Mouse (Mus musculus) left cerebral cortex, postnatal 36 days (tissue): ENCODE data around the gene Mcm5. TPM values are rescaled to one million over a fixed set of nuclear protein-coding genes. Genes with fewer than 3 reads are reported as not detected.

ENCODE experiments used
- DNase-seq, 2 experiments: peaks; one replicate each; pipeline ENCODE4 v3.0.0; 2021 to 2022; ENCODE audit warnings: low spot score in 2 of 2, mixed read lengths in 1 of 2
- intact Hi-C: fragments of 180-260 bp; cut with DNase I; formaldehyde crosslinking; loops from one replicate; pipeline ENCODE4 v1.15.1; 2025
- total RNA-seq, 2 experiments: library from RNA; stranded (reverse); gene quantifications; 2 replicates each; pipeline ENCODE4 v1.2.3; 2021

Gene Mcm5
- total RNA-seq, 2 experiments from 2014 or later, result 7.4 to 7.6 TPM

DNA sequence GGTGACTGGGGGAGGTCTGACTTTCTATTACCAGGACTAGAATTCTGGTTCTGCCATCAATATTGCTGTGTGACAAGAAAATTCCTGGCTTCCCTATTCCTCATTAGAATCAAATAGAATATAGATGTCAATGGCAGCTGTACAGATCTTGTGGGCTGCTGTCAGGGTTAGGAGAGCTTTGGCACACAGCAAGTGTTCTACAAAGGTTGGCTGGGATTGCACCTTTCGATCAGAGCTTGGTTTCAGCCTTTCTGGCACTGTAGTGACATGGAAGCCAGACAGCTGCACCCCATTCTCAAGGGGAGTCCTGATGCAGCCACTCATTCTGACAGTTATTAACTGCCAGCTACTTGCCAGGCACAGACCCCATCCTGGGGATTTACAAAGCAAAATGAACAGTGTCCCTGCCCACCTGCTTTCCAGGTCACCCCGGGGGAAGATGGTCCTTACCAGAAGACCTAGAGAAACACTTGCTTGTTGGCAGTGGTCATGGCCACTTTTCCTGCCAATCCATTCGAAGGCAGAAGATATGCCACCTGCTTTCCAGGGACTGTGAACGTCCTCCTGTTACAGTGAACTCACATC lies 18.5 kb upstream of the Mcm5 start:
- DNase-seq, result no peak
- intact Hi-C loops, result no loop called here

DNA sequence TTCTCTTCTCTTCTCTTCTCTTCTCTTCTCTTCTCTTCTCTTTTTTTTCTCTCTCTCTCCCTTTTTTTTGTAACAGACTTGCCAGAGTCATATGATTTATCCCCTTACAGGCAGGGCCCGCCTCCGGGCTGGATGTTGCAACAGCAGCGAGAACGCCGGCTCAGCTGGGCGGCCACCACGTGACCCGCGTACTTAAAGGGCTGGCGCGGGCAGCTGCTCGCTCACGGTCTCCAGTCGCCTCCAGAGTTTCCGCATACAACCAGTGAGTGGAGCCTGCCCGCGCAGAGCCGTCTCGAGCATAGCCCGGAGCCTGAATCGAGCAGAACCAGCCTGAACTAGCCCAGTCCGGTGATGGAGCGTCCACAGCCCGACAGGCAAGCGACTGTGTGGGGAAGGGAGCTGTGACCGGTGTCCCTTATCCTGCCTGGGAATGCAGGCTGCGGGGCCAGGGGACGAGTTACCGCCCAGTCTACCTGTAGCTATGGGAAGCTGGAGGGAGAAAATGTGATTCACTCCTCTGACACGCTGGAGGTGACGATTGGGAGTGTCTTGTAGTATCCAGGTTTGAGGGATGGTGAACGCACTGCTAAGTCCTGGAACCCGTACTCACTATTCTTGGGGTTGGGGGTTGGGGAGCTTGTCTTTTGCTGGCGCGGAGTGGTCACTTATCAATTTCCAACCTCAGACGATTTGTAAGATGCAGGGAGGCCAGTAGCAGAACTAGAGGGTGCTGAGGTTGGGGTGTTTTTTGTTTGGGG lies 15.8 kb upstream of the Mcm5 start, which contains the start of gene Hmox1:
Gene Hmox1 (plus strand): TSS at position 223 of the 758 bp plus-strand sequence.
- intact Hi-C loops, result loop anchor here (2.0 kb wide), 1 partner anchor 15 kb away; the partner anchor contains the start of gene Mcm5
- peak; percentile 88 to 89 for DNase-seq

- no peak for DNase-seq
- intact Hi-C loops, result no loop called here
Measured at GRCm38 (mm10) chr8:75102956-75103355, 6.4 kb upstream of the Mcm5 start.

GRCm38 (mm10) chr8:75103376-75103878 lies 5.9 kb upstream of the Mcm5 start:
- intact Hi-C loops, result no loop called here
- no peak for DNase-seq

- peak; percentile 62 to 75 for DNase-seq
- intact Hi-C loops, result loop anchor here (1.0 to 2.0 kb wide), 2 partner anchors 16 to 37 kb away; partner anchors contain the start of gene Hmox1
Measured at GRCm38 (mm10) chr8:75108527-75109235, 688 bp upstream of the Mcm5 start.

DNA sequence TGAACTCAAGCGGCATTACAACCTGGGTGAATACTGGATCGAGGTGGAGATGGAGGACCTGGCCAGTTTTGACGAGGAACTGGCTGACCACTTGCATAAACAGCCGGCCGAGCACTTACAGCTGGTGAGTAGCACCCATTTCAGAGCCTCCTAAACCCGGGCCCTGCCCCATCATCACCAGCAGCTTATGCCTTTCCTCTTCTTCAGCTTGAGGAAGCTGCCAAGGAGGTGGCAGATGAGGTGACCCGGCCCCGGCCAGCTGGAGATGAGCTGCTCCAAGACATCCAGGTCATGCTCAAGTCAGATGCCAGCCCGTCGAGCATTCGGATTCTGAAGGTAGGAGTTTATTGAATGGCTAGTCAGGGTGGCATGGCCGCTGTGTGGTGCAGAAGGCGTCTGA lies 724 bp downstream of the Mcm5 start:
- DNase-seq, result no peak
- intact Hi-C loops, result no loop called here

DNA sequence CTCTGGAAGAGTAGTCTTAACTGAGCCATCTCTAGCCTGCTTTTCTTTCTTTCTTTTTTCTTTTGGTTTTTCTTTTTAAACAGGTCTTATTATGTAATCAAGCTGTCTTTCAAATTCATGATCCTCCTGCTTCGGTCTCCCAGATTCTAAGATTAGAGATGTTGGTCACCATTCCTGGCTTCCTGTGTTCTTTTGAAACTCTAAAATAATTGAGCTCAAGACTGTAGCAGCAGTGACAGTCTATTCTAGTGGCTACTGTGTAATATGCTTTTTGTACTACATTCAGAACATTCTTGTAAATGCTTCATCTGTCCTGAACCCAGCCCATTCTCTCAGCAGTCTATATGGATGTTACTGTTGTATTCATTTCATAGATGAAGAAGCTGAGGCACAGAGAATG lies 9.1 kb downstream of the Mcm5 start:
- intact Hi-C loops, result no loop called here
- no peak for DNase-seq

GRCm38 (mm10) chr8:75119287-75119686 lies 9.9 kb downstream of the Mcm5 start:
- intact Hi-C loops, result no loop called here

DNA sequence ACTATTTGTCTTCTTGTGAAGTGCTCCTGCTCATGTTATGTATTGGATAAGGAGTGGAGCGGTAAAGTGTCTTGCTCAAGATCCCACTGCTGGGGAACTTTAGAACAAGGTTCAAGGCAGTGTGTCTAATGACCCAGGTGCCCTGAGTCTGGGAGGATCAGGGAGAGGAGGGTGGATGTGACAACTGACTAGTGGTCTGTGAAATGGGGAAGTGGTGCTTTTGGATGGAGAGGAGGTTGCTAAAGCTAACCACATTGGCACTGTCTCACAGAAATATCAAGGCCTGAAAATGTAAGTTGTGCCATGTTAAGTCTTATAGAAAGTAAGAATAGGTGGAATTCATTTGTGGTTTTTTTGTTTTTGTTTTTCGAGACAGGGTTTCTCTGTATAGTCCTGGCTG lies 10.4 kb downstream of the Mcm5 start:
- no peak for DNase-seq
- intact Hi-C loops, result no loop called here

More at GRCm38 (mm10) chr8:75119287-75119686, 9.9 kb downstream of the Mcm5 start:
- no peak for DNase-seq

DNA sequence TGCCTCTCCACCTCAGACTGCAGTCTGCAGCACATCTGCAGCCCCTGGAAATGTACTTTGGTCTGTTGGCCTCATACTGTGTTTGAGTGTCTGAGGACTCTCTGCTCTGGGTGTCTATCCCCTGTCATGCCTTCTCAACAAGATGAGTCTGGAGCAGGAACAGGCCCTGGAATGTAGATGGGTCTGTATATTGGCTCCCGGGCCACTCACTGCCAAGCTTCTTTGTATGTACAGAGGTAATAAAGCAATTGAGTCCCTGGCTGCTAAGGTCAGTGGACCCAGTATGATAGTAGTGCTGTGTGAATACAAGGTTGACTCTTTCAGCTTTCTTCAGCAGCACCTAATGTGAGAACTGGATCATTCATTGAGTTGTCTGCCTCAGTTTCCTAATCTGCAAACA lies 18.0 kb downstream of the Mcm5 start:
- intact Hi-C loops, result no loop called here
- DNase-seq, result no peak

DNA sequence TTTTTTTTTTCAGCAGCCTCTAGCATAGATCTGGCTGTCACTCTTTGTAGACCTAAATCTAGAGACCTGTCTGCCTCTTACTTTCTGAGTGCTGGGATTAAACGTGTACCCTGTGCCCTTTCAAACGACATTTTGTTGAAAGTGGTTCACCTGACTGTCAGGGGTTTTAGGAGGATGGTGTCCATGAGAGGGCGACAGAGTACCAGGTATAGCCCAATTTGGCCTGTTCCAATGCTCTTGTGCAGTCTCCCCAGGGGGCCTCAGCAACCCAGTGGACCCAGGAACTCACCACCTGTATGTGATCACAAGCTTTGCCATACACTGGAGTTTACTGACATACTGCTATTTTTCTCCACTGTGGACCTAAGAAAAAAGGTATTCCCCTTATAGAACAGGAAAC lies 23.1 kb downstream of the Mcm5 start:
- intact Hi-C loops, result loop anchor here (2.0 to 5.0 kb wide), 2 partner anchors 86 to 140 kb away; no protein-coding TSS in a partner anchor

DNA sequence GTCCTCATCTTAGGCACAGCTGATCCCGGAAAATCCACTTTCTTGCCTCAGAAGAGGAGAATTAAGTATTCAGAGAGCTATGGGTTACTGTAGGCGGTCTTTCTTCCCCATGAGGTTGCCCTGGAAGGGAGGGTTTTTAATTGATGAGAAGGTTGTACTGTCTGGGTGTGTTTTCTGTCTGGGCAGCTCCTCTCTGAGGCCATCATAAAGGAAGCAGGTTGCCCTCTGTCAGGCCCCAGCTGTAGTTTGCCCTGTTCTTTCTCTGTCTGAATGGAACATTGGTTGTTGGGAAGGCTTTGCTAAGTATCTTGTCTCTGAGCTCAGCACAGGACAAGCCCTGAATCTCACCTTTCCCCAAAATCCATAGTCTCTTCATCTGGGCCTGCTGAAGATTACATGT lies 24.0 kb downstream of the Mcm5 start:
- intact Hi-C loops, result loop anchor here (2.0 to 5.0 kb wide), 2 partner anchors 85 to 139 kb away; no protein-coding TSS in a partner anchor
- no peak for DNase-seq

More for the DNA sequence above, 23.1 kb downstream of the Mcm5 start:
- DNase-seq, result peak; percentile 30 to 41

DNA sequence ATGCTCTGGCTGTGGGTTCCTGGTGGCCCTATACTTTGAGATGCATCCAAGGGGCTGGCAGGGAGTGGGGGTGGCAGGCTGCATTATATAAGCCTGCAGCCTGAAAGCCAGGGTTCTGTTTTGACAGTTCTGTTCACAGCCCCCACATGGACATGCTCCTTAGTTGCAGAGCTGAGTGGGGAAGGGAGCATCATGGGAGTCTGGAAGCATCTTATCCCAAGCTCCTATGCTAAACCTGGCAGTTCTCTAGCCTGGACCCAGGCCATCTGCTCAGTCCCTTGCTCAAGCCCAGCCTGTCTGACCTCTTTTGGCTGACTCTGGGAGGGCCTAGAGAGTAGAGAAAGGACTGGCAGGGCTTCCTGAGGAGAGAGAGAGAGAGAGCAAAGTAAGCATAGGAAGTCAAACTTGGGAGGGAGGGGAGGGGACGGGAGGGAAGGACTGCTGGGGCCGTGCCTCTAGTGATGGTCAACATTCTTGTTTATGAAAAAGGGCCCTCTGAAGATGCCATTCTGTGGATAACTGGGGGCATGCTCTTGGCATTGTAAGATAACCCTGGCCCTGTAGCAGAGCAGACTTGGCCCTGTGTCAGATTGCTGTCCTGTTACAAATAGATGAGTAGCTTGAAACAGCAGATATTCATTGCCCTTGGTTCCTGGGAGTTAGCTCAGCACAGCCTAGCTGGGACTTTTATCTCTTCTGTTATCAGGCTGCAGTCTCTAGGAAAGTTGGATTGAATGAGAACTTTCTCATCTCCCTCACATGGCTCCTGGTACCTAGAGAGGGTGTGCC lies 25.4 kb downstream of the Mcm5 start:
- intact Hi-C loops, result loop anchor here (2.0 to 5.0 kb wide), 2 partner anchors 78 to 138 kb away; partner anchors contain the start of gene Rasd2
- DNase-seq, result peak; percentile 48 to 60

DNA sequence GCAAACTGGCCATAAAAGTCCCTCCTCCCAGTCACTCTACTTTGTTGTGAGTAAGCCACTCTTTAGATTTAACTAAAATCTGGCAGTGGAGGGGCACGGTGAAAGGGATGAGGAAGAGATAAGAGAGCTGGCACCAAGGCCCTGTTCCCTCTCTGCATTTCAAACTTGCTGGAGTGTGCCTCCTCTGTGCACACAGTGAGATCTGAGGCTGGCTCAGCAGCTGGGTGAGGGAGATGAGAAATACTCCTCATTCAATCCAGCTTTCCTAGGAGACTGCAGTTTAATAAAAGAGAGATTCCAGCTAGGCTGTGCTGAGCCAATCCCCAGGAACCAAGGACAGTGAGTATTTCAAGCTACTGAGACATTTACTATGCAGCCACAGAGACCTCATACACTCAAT lies 26.4 kb downstream of the Mcm5 start:
- no peak for DNase-seq
- intact Hi-C loops, result loop anchor here (2.0 kb wide), 1 partner anchor 77 kb away; the partner anchor contains the start of gene Rasd2

- no peak for DNase-seq
- intact Hi-C loops, result no loop called here
Measured at GRCm38 (mm10) chr8:75136256-75136655, 26.9 kb downstream of the Mcm5 start.

DNA sequence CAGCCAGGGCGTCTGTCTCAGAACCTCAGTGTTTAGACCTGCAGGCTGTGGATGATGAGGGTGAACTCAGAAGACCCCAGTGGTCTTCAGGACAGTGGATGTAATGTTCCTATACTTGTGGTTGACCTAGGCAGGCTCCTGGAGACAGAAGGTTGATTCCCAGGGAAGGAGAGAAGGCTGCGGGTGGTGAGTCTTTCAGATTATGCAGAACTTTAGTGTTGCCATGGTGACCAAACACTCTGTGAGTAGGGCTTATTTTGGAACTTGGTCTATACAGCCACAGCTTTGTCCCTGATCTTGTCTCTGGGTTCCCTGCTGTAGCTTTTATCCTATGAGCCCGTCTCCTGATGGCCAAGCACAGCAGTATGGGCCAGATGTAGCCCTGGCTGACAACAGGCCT lies 28.2 kb downstream of the Mcm5 start:
- peak; percentile 38 to 41 for DNase-seq
- intact Hi-C loops, result no loop called here

GRCm38 (mm10) chr8:75150911-75151610 lies 41.7 kb downstream of the Mcm5 start:
- intact Hi-C loops, result no loop called here
- no peak for DNase-seq

GRCm38 (mm10) chr8:75151743-75152142 lies 42.4 kb downstream of the Mcm5 start:
- no peak for DNase-seq
- intact Hi-C loops, result no loop called here
